Mouse (Mus musculus) midbrain, embryonic 16.5 days (tissue): ENCODE data around the gene Prrt3. TPM values are rescaled to one million over a fixed set of nuclear protein-coding genes. Genes with fewer than 3 reads are reported as not detected.

Experiments used
- microRNA-seq: library from miRNA; unstranded; fragments of <30 nt; microRNA quantifications from one replicate; pipeline ENCODE4, GENCODE M21; 2017
- polyA plus RNA-seq: library from polyadenylated mRNA; unstranded; fragments of >200 nt; fragmentation: Nextera tagmentation; extraction: Ambion mirVana; gene quantifications from 2 replicates; pipeline ENCODE4 v1.2.1, GENCODE M21; 2015

The Prrt3 gene
- polyA plus RNA-seq, 1 experiment from 2014 or later: 14.4 TPM

Small RNA genes within 50 kb of the gene (microRNA-seq; reads per million reads assigned to microRNA genes)
- not detected for gene Gm23365

Other genes with a start within 250 kb of the Prrt3 start
- gene Cpne9, start 219.6 kb downstream of the Prrt3 start, polyA plus RNA-seq: 3.9 and 4.9 TPM in 2 replicates
- gene Brpf1, start 194.8 kb downstream of the Prrt3 start, polyA plus RNA-seq: 13.3 and 15.0 TPM in 2 replicates
- 6.2 and 7.0 TPM in 2 replicates for gene Ogg1, start 175.0 kb downstream of the Prrt3 start, polyA plus RNA-seq
- 121 and 132 TPM in 2 replicates for gene Camk1, start 157.9 kb downstream of the Prrt3 start, polyA plus RNA-seq
- gene Tada3, start 124.0 kb downstream of the Prrt3 start, polyA plus RNA-seq: 75.5 and 82.2 TPM in 2 replicates
- 442 and 475 TPM in 2 replicates for gene Arpc4, start 123.8 kb downstream of the Prrt3 start, polyA plus RNA-seq
- gene Ttll3, start 112.7 kb downstream of the Prrt3 start, polyA plus RNA-seq: 13.2 and 15.8 TPM in 2 replicates
- gene Rpusd3, start 82.6 kb downstream of the Prrt3 start, polyA plus RNA-seq: 15.5 and 20.3 TPM in 2 replicates
- not detected in 2 replicates for gene Cidec, start 66.2 kb downstream of the Prrt3 start, polyA plus RNA-seq
- 96.5 and 96.6 TPM in 2 replicates for gene Jagn1, start 59.4 kb downstream of the Prrt3 start, polyA plus RNA-seq
- 0.16 TPM in 1 of 2 replicates, not detected in the other for gene Il17re, start 43.4 kb downstream of the Prrt3 start, polyA plus RNA-seq
- 2.7 and 4.3 TPM in 2 replicates for gene Il17rc, start 30.5 kb downstream of the Prrt3 start, polyA plus RNA-seq
- 77.7 and 80.5 TPM in 2 replicates for gene Creld1, start 18.6 kb downstream of the Prrt3 start, polyA plus RNA-seq
- gene Emc3, start 29.7 kb upstream of the Prrt3 start, polyA plus RNA-seq: 112 and 116 TPM in 2 replicates
- gene Fancd2, start 29.8 kb upstream of the Prrt3 start, polyA plus RNA-seq: 1.4 and 1.8 TPM in 2 replicates
- not detected in 2 replicates for gene Fancd2os, start 98.8 kb upstream of the Prrt3 start, polyA plus RNA-seq
- 227 and 250 TPM in 2 replicates for gene Brk1, start 102.8 kb upstream of the Prrt3 start, polyA plus RNA-seq
- gene Vhl, start 122.0 kb upstream of the Prrt3 start, polyA plus RNA-seq: 70.1 and 77.8 TPM in 2 replicates
- gene Irak2, start 136.5 kb upstream of the Prrt3 start, polyA plus RNA-seq: 1.3 and 2.1 TPM in 2 replicates
- gene Tatdn2, start 195.1 kb upstream of the Prrt3 start, polyA plus RNA-seq: 0.89 and 1.1 TPM in 2 replicates
- gene Ghrl, start 217.9 kb upstream of the Prrt3 start, polyA plus RNA-seq: 0.36 and 1.2 TPM in 2 replicates
- 177 and 184 TPM in 2 replicates for gene Sec13, start 238.8 kb upstream of the Prrt3 start, polyA plus RNA-seq